Mouse (Mus musculus): ENCODE measurements around the gene Trip12. TPM values are rescaled to one million over a fixed set of nuclear protein-coding genes. Genes with fewer than 3 reads are reported as not detected.

Gene Trip12
- polyA plus RNA-seq, 1 experiment from 2014 or later: 80.8 TPM

DNA sequence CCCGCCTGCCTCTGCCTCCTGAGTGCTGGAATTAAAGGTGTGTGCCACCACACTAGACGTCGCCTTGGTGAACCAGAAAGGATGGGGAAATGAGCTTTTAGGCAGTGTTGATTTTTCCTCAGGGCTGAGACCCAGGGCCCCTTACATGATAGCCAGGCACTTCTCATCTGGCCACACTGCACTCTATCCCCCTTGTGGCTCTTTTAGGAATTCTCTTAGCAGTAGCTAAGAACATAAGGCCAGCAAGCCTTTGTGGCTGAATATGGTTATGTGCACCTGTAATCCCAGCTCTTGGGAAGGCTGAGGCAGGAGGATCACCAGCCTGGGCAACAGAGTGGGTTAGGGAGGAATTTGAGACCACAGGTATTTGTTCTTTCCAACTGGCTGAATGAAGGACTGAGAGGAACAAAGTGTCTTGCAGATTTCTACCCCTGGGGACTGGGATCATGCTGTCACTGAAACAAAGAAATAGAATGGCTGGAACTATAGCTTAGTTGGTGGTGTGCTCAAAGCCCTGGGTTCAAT is 26.5 kb upstream of the Trip12 start:
- ATAC-seq (ENCODE audit: low read depth) (no peak), DNase-seq (ENCODE audit: low spot score) (no peak)
- Histone ChIP-seq H3K9me3 (ENCODE audit: control insufficient read depth, low read length) (no peaks in the 10 kb centered on the region), H3K4me3 (ENCODE audit: low read depth, low read length) (no peak overlapping the region), H3K27ac (replicated peaks; ENCODE audit: low read depth, low read length) (no peak overlapping the region), H3K4me2 (ENCODE audit: low read depth, low read length) (no peak overlapping the region), H3K9ac (ENCODE audit: low read depth, low read length) (no peak overlapping the region), H3K36me3 (ENCODE audit: control insufficient read depth, insufficient read depth, low read length) (no peaks in the 10 kb centered on the region), H3K4me1 (ENCODE audit: control insufficient read depth, insufficient read depth, low read length) (no peaks in the 10 kb centered on the region), H3K27me3 (replicated peaks; ENCODE audit: control insufficient read depth, insufficient read depth, low read length) (no peaks in the 10 kb centered on the region)
- WGBS: 96% methylated on average over 3 of the region's 3 CpGs

DNA sequence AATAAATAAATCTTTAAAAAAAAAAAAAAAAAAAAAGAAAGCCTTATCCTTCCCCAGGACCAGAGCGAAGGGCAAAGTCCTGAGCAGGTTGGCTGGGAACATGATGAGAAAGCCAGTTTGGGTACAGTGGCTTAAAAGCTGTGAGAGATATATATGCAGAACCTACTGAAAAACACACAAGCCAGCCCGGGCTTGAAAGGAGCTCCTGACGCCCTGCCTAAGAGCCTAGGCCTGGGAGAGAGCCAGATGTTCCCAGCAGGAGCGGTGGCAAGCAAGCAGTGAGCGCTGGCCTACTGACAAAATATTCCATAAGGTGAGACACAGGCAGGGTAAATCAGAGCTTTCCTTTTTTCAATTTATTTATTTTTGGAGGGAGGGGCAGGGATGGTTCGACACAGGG is 25.9 kb upstream of the Trip12 start:
- Histone ChIP-seq H3K27ac (replicated peaks; ENCODE audit: low read depth, low read length) (no peak overlapping the region), H3K4me1 (ENCODE audit: control insufficient read depth, insufficient read depth, low read length) (no peaks in the 10 kb centered on the region), H3K4me2 (ENCODE audit: low read depth, low read length) (no peak overlapping the region), H3K9me3 (ENCODE audit: control insufficient read depth, low read length) (no peaks in the 10 kb centered on the region), H3K27me3 (replicated peaks; ENCODE audit: control insufficient read depth, insufficient read depth, low read length) (no peaks in the 10 kb centered on the region), H3K36me3 (ENCODE audit: control insufficient read depth, insufficient read depth, low read length) (no peaks in the 10 kb centered on the region), H3K9ac (ENCODE audit: low read depth, low read length) (no peak overlapping the region), H3K4me3 (ENCODE audit: low read depth, low read length) (no peak overlapping the region)
- DNase-seq (ENCODE audit: low spot score): no peak
- ATAC-seq (ENCODE audit: low read depth): no peak
- WGBS: 88% methylated on average over 6 of the region's 6 CpGs

DNA sequence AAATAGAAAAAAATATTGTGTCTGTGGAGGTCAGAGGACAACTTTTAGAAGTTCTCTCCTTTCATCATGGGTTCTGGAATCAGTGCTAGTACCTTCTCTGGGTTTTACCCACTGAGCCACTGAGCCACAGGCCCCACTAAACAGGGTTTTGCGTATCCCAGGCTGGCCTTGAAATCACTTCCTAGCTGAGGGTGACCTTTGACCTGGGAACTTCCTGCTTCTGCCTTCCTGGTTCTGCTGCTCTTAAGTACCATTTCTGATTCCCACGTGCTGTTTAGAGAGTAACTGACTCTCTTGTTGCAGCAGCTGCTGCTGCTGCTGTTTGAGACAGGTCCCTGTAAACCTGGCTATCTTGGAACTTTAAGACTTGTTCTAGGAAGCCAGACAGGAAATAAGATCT is 24.3 kb upstream of the Trip12 start:
- H3K36me3 ChIP-seq (ENCODE audit: control insufficient read depth, insufficient read depth, low read length): no peaks in the 10 kb centered on the region
- DNase-seq (ENCODE audit: low spot score): no peak
- H3K27ac ChIP-seq (replicated peaks; ENCODE audit: low read depth, low read length): no peak overlapping the region
- no peak for ATAC-seq (ENCODE audit: low read depth)
- no peak overlapping the region for H3K9ac ChIP-seq (ENCODE audit: low read depth, low read length)
- H3K4me3 ChIP-seq (ENCODE audit: low read depth, low read length): no peak overlapping the region
- H3K27me3 ChIP-seq (replicated peaks; ENCODE audit: control insufficient read depth, insufficient read depth, low read length): no peaks in the 10 kb centered on the region
- no peaks in the 10 kb centered on the region for H3K4me1 ChIP-seq (ENCODE audit: control insufficient read depth, insufficient read depth, low read length)
- H3K4me2 ChIP-seq (ENCODE audit: low read depth, low read length): no peak overlapping the region
- H3K9me3 ChIP-seq (ENCODE audit: control insufficient read depth, low read length): no peaks in the 10 kb centered on the region
- 34% methylated on average over 2 of the region's 2 CpGs for WGBS

DNA sequence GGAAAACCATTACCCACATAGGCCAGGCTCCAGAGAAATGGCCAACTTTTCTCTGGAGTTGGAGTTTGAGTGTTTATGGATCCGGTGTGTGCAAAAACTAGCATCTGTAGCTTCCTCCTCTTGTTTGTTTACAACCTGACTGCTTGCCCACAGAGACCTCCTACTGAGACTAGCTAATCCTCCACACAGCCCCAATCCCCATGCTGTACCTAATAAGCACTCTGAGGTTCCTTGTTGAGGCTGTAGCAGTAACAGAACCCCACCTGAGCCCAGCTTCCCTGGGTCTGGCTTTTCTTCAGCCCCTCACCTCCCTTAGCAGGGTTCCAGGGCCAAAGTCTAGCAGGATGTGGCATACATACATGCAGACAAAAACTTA is 20.9 kb upstream of the Trip12 start:
- Histone ChIP-seq H3K27ac (replicated peaks; ENCODE audit: low read depth, low read length) (no peak overlapping the region), H3K9me3 (ENCODE audit: control insufficient read depth, low read length) (no peaks in the 10 kb centered on the region), H3K9ac (ENCODE audit: low read depth, low read length) (no peak overlapping the region), H3K4me2 (ENCODE audit: low read depth, low read length) (no peak overlapping the region), H3K27me3 (replicated peaks; ENCODE audit: control insufficient read depth, insufficient read depth, low read length) (no peaks in the 10 kb centered on the region), H3K4me1 (ENCODE audit: control insufficient read depth, insufficient read depth, low read length) (no peaks in the 10 kb centered on the region), H3K36me3 (ENCODE audit: control insufficient read depth, insufficient read depth, low read length) (no peaks in the 10 kb centered on the region), H3K4me3 (ENCODE audit: low read depth, low read length) (no peak overlapping the region)
- DNase-seq (ENCODE audit: low spot score) (no peak), ATAC-seq (ENCODE audit: low read depth) (0 out of 2 replicates have a peak, but pooled peaks have one; percentile 60)
- 69% methylated on average over 1 of the region's 1 CpGs for WGBS

GRCm38 (mm10) chr1:84860360-84861254 is 20.3 kb upstream of the Trip12 start:
- no peak overlapping the region for H3K9ac ChIP-seq (ENCODE audit: low read depth, low read length)
- H3K36me3 ChIP-seq (ENCODE audit: control insufficient read depth, insufficient read depth, low read length): no peaks in the 10 kb centered on the region
- no peak overlapping the region for H3K27ac ChIP-seq (replicated peaks; ENCODE audit: low read depth, low read length)
- H3K4me2 ChIP-seq (ENCODE audit: low read depth, low read length): no peak overlapping the region
- WGBS: 68% methylated on average over 10 of the region's 10 CpGs
- ATAC-seq (ENCODE audit: low read depth): no peak
- H3K4me1 ChIP-seq (ENCODE audit: control insufficient read depth, insufficient read depth, low read length): no peaks in the 10 kb centered on the region
- DNase-seq (ENCODE audit: low spot score): no peak
- H3K27me3 ChIP-seq (replicated peaks; ENCODE audit: control insufficient read depth, insufficient read depth, low read length): no peaks in the 10 kb centered on the region
- no peak overlapping the region for H3K4me3 ChIP-seq (ENCODE audit: low read depth, low read length)
- H3K9me3 ChIP-seq (ENCODE audit: control insufficient read depth, low read length): no peaks in the 10 kb centered on the region

GRCm38 (mm10) chr1:84859597-84859996 is 19.3 kb upstream of the Trip12 start:
- DNase-seq (ENCODE audit: low spot score) (no peak), ATAC-seq (ENCODE audit: low read depth) (no peak)
- Histone ChIP-seq H3K27ac (replicated peaks; ENCODE audit: low read depth, low read length) (no peak overlapping the region), H3K9ac (ENCODE audit: low read depth, low read length) (no peak overlapping the region), H3K4me2 (ENCODE audit: low read depth, low read length) (no peak overlapping the region), H3K4me3 (ENCODE audit: low read depth, low read length) (no peak overlapping the region), H3K27me3 (replicated peaks; ENCODE audit: control insufficient read depth, insufficient read depth, low read length) (no peaks in the 10 kb centered on the region), H3K4me1 (ENCODE audit: control insufficient read depth, insufficient read depth, low read length) (no peaks in the 10 kb centered on the region), H3K36me3 (ENCODE audit: control insufficient read depth, insufficient read depth, low read length) (no peaks in the 10 kb centered on the region), H3K9me3 (ENCODE audit: control insufficient read depth, low read length) (no peaks in the 10 kb centered on the region)
- 82% methylated on average over 6 of the region's 6 CpGs for WGBS

DNA sequence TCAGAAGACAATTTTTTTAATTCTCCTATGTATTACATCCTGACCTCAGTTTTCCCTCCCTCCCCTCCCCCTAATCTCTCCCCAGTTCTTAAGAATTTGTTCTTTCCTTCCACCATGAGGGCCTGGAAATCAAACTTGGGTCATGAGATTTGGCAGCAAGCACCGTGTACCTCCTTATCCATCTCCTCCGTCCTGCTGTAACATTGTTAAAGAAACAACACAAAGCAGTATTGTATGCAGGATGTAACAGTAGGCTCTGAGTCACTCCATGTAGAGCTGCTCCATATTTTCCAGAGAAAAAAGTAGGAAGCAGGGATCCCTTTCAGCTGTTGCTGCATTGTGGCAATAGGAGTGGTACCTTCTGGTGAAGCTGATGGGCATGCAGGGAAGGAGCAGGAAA is 15.4 kb upstream of the Trip12 start:
- Histone ChIP-seq H3K27ac (replicated peaks; ENCODE audit: low read depth, low read length) (no peak overlapping the region), H3K36me3 (ENCODE audit: control insufficient read depth, insufficient read depth, low read length) (no peaks in the 10 kb centered on the region), H3K9me3 (ENCODE audit: control insufficient read depth, low read length) (no peaks in the 10 kb centered on the region), H3K27me3 (replicated peaks; ENCODE audit: control insufficient read depth, insufficient read depth, low read length) (no peaks in the 10 kb centered on the region), H3K4me1 (ENCODE audit: control insufficient read depth, insufficient read depth, low read length) (no peaks in the 10 kb centered on the region), H3K9ac (ENCODE audit: low read depth, low read length) (no peak overlapping the region), H3K4me2 (ENCODE audit: low read depth, low read length) (no peak overlapping the region), H3K4me3 (ENCODE audit: low read depth, low read length) (no peak overlapping the region)
- no peak for DNase-seq (ENCODE audit: low spot score)
- no peak for ATAC-seq (ENCODE audit: low read depth)
- WGBS: 55% methylated on average over 2 of the region's 2 CpGs

DNA sequence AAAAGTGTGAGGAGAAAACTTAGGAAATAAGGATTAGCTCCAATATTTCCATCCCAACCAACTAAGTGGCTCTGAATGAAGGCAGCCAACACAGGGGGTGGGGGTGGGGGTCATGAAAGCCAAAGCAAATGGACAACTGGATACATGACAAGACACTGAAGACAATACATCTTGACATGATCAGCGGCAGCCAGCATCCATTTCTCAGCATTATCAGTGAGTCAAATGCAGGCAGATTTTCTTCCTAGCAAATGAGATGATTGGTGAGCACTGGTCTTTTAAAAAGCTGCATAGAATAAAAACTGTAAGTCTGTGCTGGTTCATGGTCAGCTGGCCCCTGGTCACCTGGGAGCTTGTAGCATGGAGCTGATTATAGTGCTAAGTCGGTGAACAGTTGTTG is 14.7 kb upstream of the Trip12 start:
- no peaks in the 10 kb centered on the region for H3K36me3 ChIP-seq (ENCODE audit: control insufficient read depth, insufficient read depth, low read length)
- H3K9ac ChIP-seq (ENCODE audit: low read depth, low read length): no peak overlapping the region
- ATAC-seq (ENCODE audit: low read depth) (no peak), DNase-seq (ENCODE audit: low spot score) (no peak)
- WGBS: 76% methylated on average over 2 of the region's 2 CpGs
- H3K9me3 ChIP-seq (ENCODE audit: control insufficient read depth, low read length): no peaks in the 10 kb centered on the region
- no peak overlapping the region for H3K4me3 ChIP-seq (ENCODE audit: low read depth, low read length)
- H3K27me3 ChIP-seq (replicated peaks; ENCODE audit: control insufficient read depth, insufficient read depth, low read length): no peaks in the 10 kb centered on the region
- H3K4me1 ChIP-seq (ENCODE audit: control insufficient read depth, insufficient read depth, low read length): no peaks in the 10 kb centered on the region
- no peak overlapping the region for H3K4me2 ChIP-seq (ENCODE audit: low read depth, low read length)
- no peak overlapping the region for H3K27ac ChIP-seq (replicated peaks; ENCODE audit: low read depth, low read length)

GRCm38 (mm10) chr1:84853721-84854120 is 13.4 kb upstream of the Trip12 start:
- no peaks in the 10 kb centered on the region for H3K9me3 ChIP-seq (ENCODE audit: control insufficient read depth, low read length)
- H3K27ac ChIP-seq (replicated peaks; ENCODE audit: low read depth, low read length): no peak overlapping the region
- no peak overlapping the region for H3K4me2 ChIP-seq (ENCODE audit: low read depth, low read length)
- no peak overlapping the region for H3K4me3 ChIP-seq (ENCODE audit: low read depth, low read length)
- DNase-seq (ENCODE audit: low spot score): no peak
- H3K27me3 ChIP-seq (replicated peaks; ENCODE audit: control insufficient read depth, insufficient read depth, low read length): no peaks in the 10 kb centered on the region
- H3K4me1 ChIP-seq (ENCODE audit: control insufficient read depth, insufficient read depth, low read length): no peaks in the 10 kb centered on the region
- no peak for ATAC-seq (ENCODE audit: low read depth)
- WGBS: 73% methylated on average over 1 of the region's 1 CpGs
- no peak overlapping the region for H3K9ac ChIP-seq (ENCODE audit: low read depth, low read length)
- H3K36me3 ChIP-seq (ENCODE audit: control insufficient read depth, insufficient read depth, low read length): 0 out of 2 replicates have a peak, but pooled peaks cover 5% of the 10 kb centered on the region

Measured in embryonic facial prominence, embryonic 14.5 days (tissue).